7 mouse cellular contexts compared by ENCODE assay signal in the genomic region with DNA sequence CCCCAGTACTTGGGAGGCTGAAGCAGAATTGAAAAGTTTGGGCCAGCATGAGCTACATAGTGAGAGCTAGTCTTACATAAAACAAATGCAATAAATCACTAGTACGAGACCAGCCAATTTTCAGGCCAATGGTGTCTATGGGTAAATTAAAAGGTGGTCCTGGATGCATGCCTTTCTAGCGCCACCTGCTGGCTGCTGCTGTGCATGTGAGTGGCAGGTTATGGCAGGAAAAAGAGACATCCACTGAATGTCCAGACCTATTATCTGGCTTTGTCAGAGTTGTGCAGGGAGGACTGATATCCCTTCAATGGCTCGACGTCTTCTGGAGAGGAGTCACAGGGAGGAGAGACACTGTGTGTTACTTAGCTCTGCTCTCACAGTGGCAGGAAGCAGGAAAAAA. TPM values are rescaled to one million over a fixed set of nuclear protein-coding genes. Genes with fewer than 3 reads are reported as not detected.
DNase-seq lines count a peak whose midpoint lies in the region; ATAC-seq lines count a peak whose summit lies in the region.

No protein-coding gene starts in this region.

- H3K27me3 ChIP-seq in limb, embryonic 10.5 days (ENCODE audit: low read depth, poor library complexity, severe bottlenecking), result no peaks in the 10 kb centered on the region
- no peaks in the 10 kb centered on the region for H3K27me3 ChIP-seq in midbrain, embryonic 15.5 days (replicated peaks)

- no peak overlapping the region for H3K27ac ChIP-seq in limb, embryonic 10.5 days
- no peak overlapping the region for H3K27ac ChIP-seq in midbrain, embryonic 15.5 days

- peak; percentile 85 to 89 for DNase-seq in adrenal gland, adult 18-20 months (ENCODE audit: low spot score in 2 of 2)
- peak; percentile 93 for DNase-seq in embryo, embryonic 10.5 days (ENCODE audit: low spot score)
- DNase-seq in kidney, adult 18-20 months, result peak; percentile 90
- peak; percentile 92 for DNase-seq in limb, embryonic 10.5 days (ENCODE audit: low spot score)
- DNase-seq in spleen, adult 12 weeks (ENCODE audit: low spot score), result peak; percentile 52

- no peak overlapping the region for H3K9ac ChIP-seq in midbrain, embryonic 15.5 days

- 14% methylated on average over 4 of the region's 4 CpGs for WGBS in limb, embryonic 10.5 days
- WGBS in midbrain, embryonic 15.5 days, result under 1% methylated on average over 4 of the region's 4 CpGs

- no peak overlapping the region for H3K4me3 ChIP-seq in limb, embryonic 10.5 days
- H3K4me3 ChIP-seq in midbrain, embryonic 15.5 days, result no peak overlapping the region

- H3K9me3 ChIP-seq in limb, embryonic 10.5 days (replicated peaks), result no peaks in the 10 kb centered on the region
- no peaks in the 10 kb centered on the region for H3K9me3 ChIP-seq in midbrain, embryonic 15.5 days

- peak; percentile 73 for ATAC-seq in granulocyte monocyte progenitor cell, adult 5-6 weeks (replicated peaks; ENCODE audit: poor library complexity, severe bottlenecking)
- ATAC-seq in midbrain, embryonic 15.5 days (replicated peaks), result peak; percentile 67

- no peak overlapping the region for H3K4me2 ChIP-seq in midbrain, embryonic 15.5 days

- H3K4me1 ChIP-seq in limb, embryonic 10.5 days, result no peaks in the 10 kb centered on the region
- no peaks in the 10 kb centered on the region for H3K4me1 ChIP-seq in midbrain, embryonic 15.5 days

- H3K36me3 ChIP-seq in limb, embryonic 10.5 days, result peaks cover 32% of the 10 kb centered on the region
- H3K36me3 ChIP-seq in midbrain, embryonic 15.5 days (replicated peaks), result peaks cover 18% of the 10 kb centered on the region

RNA-seq across cellular contexts. Expression of a gene that starts 15.1 kb away (rescaled TPM):
- total RNA-seq in adrenal gland, adult 18-20 months (2021), result 100 to 1,000 TPM; 309 to 346 TPM
- 412 and 454 TPM in 2 replicates for total RNA-seq in granulocyte monocyte progenitor cell, adult 5-6 weeks (2014; fragmentation: Nextera tagmentation)
- 535 and 555 TPM in 2 replicates for total RNA-seq in granulocyte monocyte progenitor cell, adult 5-6 weeks (2017)
- polyA plus RNA-seq in limb, embryonic 10.5 days (2016; fragmentation: Nextera tagmentation; extraction: Ambion mirVana), result 754 and 870 TPM in 2 replicates
- 484 and 504 TPM in 2 replicates for polyA plus RNA-seq in midbrain, embryonic 15.5 days (2015; fragmentation: Nextera tagmentation; extraction: Ambion mirVana)

RNA-seq across cellular contexts. Expression of a gene that starts 15.1 kb away (rescaled TPM):
- total RNA-seq in adrenal gland, adult 18-20 months (2021), result 10 to 100 TPM; 23.2 to 25.0 TPM
- total RNA-seq in granulocyte monocyte progenitor cell, adult 5-6 weeks (2014; fragmentation: Nextera tagmentation), result 8.6 and 13.0 TPM in 2 replicates
- 7.7 and 11.1 TPM in 2 replicates for total RNA-seq in granulocyte monocyte progenitor cell, adult 5-6 weeks (2017)
- 13.7 and 14.7 TPM in 2 replicates for polyA plus RNA-seq in limb, embryonic 10.5 days (2016; fragmentation: Nextera tagmentation; extraction: Ambion mirVana)
- polyA plus RNA-seq in midbrain, embryonic 15.5 days (2015; fragmentation: Nextera tagmentation; extraction: Ambion mirVana), result 9.2 and 10.6 TPM in 2 replicates

RNA-seq across cellular contexts. Expression of a gene that starts 21.3 kb away (rescaled TPM):
- total RNA-seq in adrenal gland, adult 18-20 months (2021), result 100 to 1,000 TPM in 1 of 2 experiments, 10 to 100 TPM in 1; 69.7 to 178 TPM
- total RNA-seq in granulocyte monocyte progenitor cell, adult 5-6 weeks (2014; fragmentation: Nextera tagmentation), result not detected in 2 replicates
- not detected in 2 replicates for total RNA-seq in granulocyte monocyte progenitor cell, adult 5-6 weeks (2017)
- polyA plus RNA-seq in limb, embryonic 10.5 days (2016; fragmentation: Nextera tagmentation; extraction: Ambion mirVana), result 0.98 and 2.0 TPM in 2 replicates
- 14.3 and 15.7 TPM in 2 replicates for polyA plus RNA-seq in midbrain, embryonic 15.5 days (2015; fragmentation: Nextera tagmentation; extraction: Ambion mirVana)

RNA-seq across cellular contexts. Expression of a gene that starts 55.7 kb away (rescaled TPM):
- total RNA-seq in adrenal gland, adult 18-20 months (2021), result 100 to 1,000 TPM in 1 of 2 experiments, 10 to 100 TPM in 1; 84.7 to 161 TPM
- 27.1 and 34.2 TPM in 2 replicates for total RNA-seq in granulocyte monocyte progenitor cell, adult 5-6 weeks (2014; fragmentation: Nextera tagmentation)
- 26.4 and 30.3 TPM in 2 replicates for total RNA-seq in granulocyte monocyte progenitor cell, adult 5-6 weeks (2017)
- polyA plus RNA-seq in limb, embryonic 10.5 days (2016; fragmentation: Nextera tagmentation; extraction: Ambion mirVana), result 29.6 and 36.2 TPM in 2 replicates
- polyA plus RNA-seq in midbrain, embryonic 15.5 days (2015; fragmentation: Nextera tagmentation; extraction: Ambion mirVana), result 86.5 and 96.9 TPM in 2 replicates

Comparison
In these comparisons a context has a peak if more than half of its experiments do, and no peak if none do; other contexts are left out.
1. RNA of a gene that starts 21.3 kb away (total RNA-seq): 69.7 to 178 TPM in adrenal gland, adult 18-20 months; not detected in granulocyte monocyte progenitor cell, adult 5-6 weeks; every median in the first group is over 10 times any median in the second.
2. Peak in every context shown above with its lines, with median percentiles within 50 percentile points of each other: DNase-seq.